Mouse (Mus musculus) bone marrow, adult 2 months (tissue): ENCODE measurements around the gene Lnx2.

Source experiments
- CTCF ChIP-seq: fragments of 200-500 bp; IDR thresholded peaks from 2 replicates; pipeline ENCODE4 v1.5.1; 2011; ENCODE audit warnings: low read length, control low read depth; ENCODE audit not compliant: control insufficient read depth, insufficient read depth
- POLR2A ChIP-seq: fragments of 200-500 bp; IDR thresholded peaks from 2 replicates; pipeline ENCODE4 v1.6.1; 2011; ENCODE audit warnings: low read depth, mild to moderate bottlenecking, control low read depth, low read length, borderline replicate concordance; ENCODE audit not compliant: control insufficient read depth

GRCm38 (mm10) chr5:147085201-147085894 is 9.0 kb upstream of the Lnx2 start:
- TF ChIP-seq POLR2A (no peak), CTCF (no peak)
